Mouse (Mus musculus) lung, postnatal 0 days (tissue): ENCODE measurements around the gene Adcy5. TPM values are rescaled to one million over a fixed set of nuclear protein-coding genes. Genes with fewer than 3 reads are reported as not detected.

ENCODE experiments used
- ATAC-seq: fragments of 200-750 bp; cut with Nextera tagmentation; 2 replicates; pipeline ENCODE4 v1.8.0; 2017; ENCODE audit warnings: moderate library complexity
- DNase-seq: peaks from one replicate; pipeline ENCODE4 v3.0.0-alpha.2; 2016; ENCODE audit warnings: low spot score
- H3K27ac ChIP-seq: fragments of 300-500 bp; sonication (generic); 2 replicates; pipeline ENCODE4 v1.5.1; 2014; ENCODE audit warnings: antibody characterized with exemption, mild to moderate bottlenecking, low read length, mixed read lengths
- H3K27me3 ChIP-seq: fragments of 300-500 bp; sonication (generic); replicated peaks from 2 replicates; pipeline ENCODE4 v1.6.1; 2014; ENCODE audit warnings: low read length, mixed read lengths; ENCODE audit not compliant: insufficient read depth
- H3K36me3 ChIP-seq: fragments of 300-500 bp; sonication (generic); 2 replicates; pipeline ENCODE4 v1.6.1; 2014; ENCODE audit warnings: low read length, mixed read lengths; ENCODE audit not compliant: insufficient read depth
- H3K4me1 ChIP-seq: fragments of 300-500 bp; sonication (generic); 2 replicates; pipeline ENCODE4 v1.6.1; 2014; ENCODE audit warnings: antibody characterized with exemption, low read depth, low read length, mixed read lengths; ENCODE audit not compliant: insufficient read depth
- H3K4me2 ChIP-seq: fragments of 300-500 bp; sonication (generic); replicated peaks from 2 replicates; pipeline ENCODE4 v1.6.1; 2014; ENCODE audit warnings: low read depth, mild to moderate bottlenecking, low read length, moderate library complexity, mixed read lengths
- H3K4me3 ChIP-seq: fragments of 300-500 bp; sonication (generic); 2 replicates; pipeline ENCODE4 v1.5.1; 2014; ENCODE audit warnings: low read depth, low read length
- H3K9ac ChIP-seq: fragments of 300-500 bp; sonication (generic); replicated peaks from 2 replicates; pipeline ENCODE4 v1.6.1; 2014; ENCODE audit warnings: low read depth, mild to moderate bottlenecking
- H3K9me3 ChIP-seq: fragments of 300-500 bp; sonication (generic); 2 replicates; pipeline ENCODE4 v1.6.1; 2016; ENCODE audit warnings: low read length, mixed read lengths
- CTCF ChIP-seq: IDR thresholded peaks from 2 replicates; pipeline ENCODE4 v1.5.1; 2016; ENCODE audit warnings: antibody characterized with exemption, mild to moderate bottlenecking
- EP300 ChIP-seq: IDR thresholded peaks from 2 replicates; pipeline ENCODE4 v1.6.1; 2016; ENCODE audit warnings: antibody characterized with exemption, mild to moderate bottlenecking, control low read depth
- WGBS: fragments of 180-500 bp; shearing (Covaris S2); extraction: QIAGEN DNeasy Blood & Tissue Kit; methylation state at CpG from one replicate; pipeline ENCODE4 v1.1.7; 2014; 5-methylcytosine and 5-hydroxymethylcytosine counted together
- polyA plus RNA-seq: library from polyadenylated mRNA; unstranded; fragments of >200 nt; fragmentation: Nextera tagmentation; extraction: Ambion mirVana; gene quantifications from 2 replicates; pipeline ENCODE4 v1.2.1, GENCODE M21; 2015

The Adcy5 gene
- polyA plus RNA-seq, 1 experiment from 2014 or later: 0.48 TPM

GRCm38 (mm10) chr16:35154245-35154640, 434 bp upstream of the Adcy5 start:
- Histone ChIP-seq H3K4me1 (0 out of 2 replicates have a peak, but pooled peaks cover 6% of the 10 kb centered on the region), H3K27ac (no peak overlapping the region), H3K27me3 (peaks cover 39% of the 10 kb centered on the region), H3K36me3 (no peaks in the 10 kb centered on the region), H3K4me2 (peak overlapping the region; percentile 96), H3K4me3 (peak overlapping the region; percentile 54), H3K9ac (no peak overlapping the region), H3K9me3 (no peaks in the 10 kb centered on the region)
- 0% methylated on average over 28 of the region's 29 CpGs for WGBS
- DNase-seq (peak; percentile 26), ATAC-seq (peak; percentile 41)
- TF ChIP-seq CTCF: no peak
- TF ChIP-seq EP300: no peak

- WGBS: under 1% methylated on average over 72 of the region's 87 CpGs
- Histone ChIP-seq H3K27ac (no peak overlapping the region), H3K27me3 (peaks cover 39% of the 10 kb centered on the region), H3K9me3 (no peaks in the 10 kb centered on the region), H3K4me3 (peak overlapping the region; percentile 54), H3K4me2 (peak overlapping the region; percentile 96), H3K36me3 (no peaks in the 10 kb centered on the region), H3K9ac (no peak overlapping the region), H3K4me1 (0 out of 2 replicates have a peak, but pooled peaks cover 6% of the 10 kb centered on the region)
- DNase-seq (peak; percentile 53), ATAC-seq (peak; percentile 57)
- TF ChIP-seq EP300: no peak
- peak; percentile 60 for TF ChIP-seq CTCF
Observed at GRCm38 (mm10) chr16:35155391-35156305, 971 bp downstream of the Adcy5 start.

GRCm38 (mm10) chr16:35156306-35156695, 1.6 kb downstream of the Adcy5 start:
- no peaks in the 10 kb centered on the region for H3K9me3 ChIP-seq

GRCm38 (mm10) chr16:35156832-35157231, 2.2 kb downstream of the Adcy5 start:
- 0 out of 2 replicates have a peak, but pooled peaks cover 6% of the 10 kb centered on the region for H3K4me1 ChIP-seq
- no peak overlapping the region for H3K9ac ChIP-seq
- no peak overlapping the region for H3K27ac ChIP-seq
- TF ChIP-seq CTCF (no peak), EP300 (no peak)
- 76% methylated on average over 21 of the region's 21 CpGs for WGBS
- no peak overlapping the region; the same call in 1 of the 2 replicates for H3K4me2 ChIP-seq
- H3K9me3 ChIP-seq: no peaks in the 10 kb centered on the region
- H3K27me3 ChIP-seq: peaks cover 39% of the 10 kb centered on the region
- no peaks in the 10 kb centered on the region for H3K36me3 ChIP-seq
- peak overlapping the region; percentile 54; the same call in 1 of the 2 replicates for H3K4me3 ChIP-seq
- DNase-seq (no peak), ATAC-seq (no peak)

More at GRCm38 (mm10) chr16:35156306-35156695, 1.6 kb downstream of the Adcy5 start:
- Histone ChIP-seq H3K4me3 (peak overlapping the region; percentile 54), H3K27me3 (peaks cover 39% of the 10 kb centered on the region), H3K4me2 (peak overlapping the region; percentile 96), H3K36me3 (no peaks in the 10 kb centered on the region), H3K27ac (no peak overlapping the region), H3K4me1 (0 out of 2 replicates have a peak, but pooled peaks cover 6% of the 10 kb centered on the region), H3K9ac (no peak overlapping the region)
- WGBS: 6% methylated on average over 32 of the region's 48 CpGs
- DNase-seq (peak; percentile 69), ATAC-seq (peak; percentile 21)
- peak; percentile 69 for TF ChIP-seq CTCF
- TF ChIP-seq EP300: no peak

GRCm38 (mm10) chr16:35159532-35159931, 4.9 kb downstream of the Adcy5 start:
- Histone ChIP-seq H3K4me3 (no peak overlapping the region), H3K9ac (no peak overlapping the region), H3K4me2 (no peak overlapping the region), H3K27me3 (peaks cover 20% of the 10 kb centered on the region), H3K9me3 (no peaks in the 10 kb centered on the region), H3K27ac (no peak overlapping the region), H3K36me3 (no peaks in the 10 kb centered on the region), H3K4me1 (0 out of 2 replicates have a peak, but pooled peaks cover 6% of the 10 kb centered on the region)
- TF ChIP-seq CTCF: no peak
- no peak for TF ChIP-seq EP300
- 52% methylated on average over 8 of the region's 8 CpGs for WGBS
- DNase-seq (no peak), ATAC-seq (no peak)

GRCm38 (mm10) chr16:35159991-35160390, 5.3 kb downstream of the Adcy5 start:
- Histone ChIP-seq H3K36me3 (no peaks in the 10 kb centered on the region), H3K27ac (no peak overlapping the region), H3K4me2 (no peak overlapping the region), H3K4me3 (no peak overlapping the region), H3K27me3 (peaks cover 20% of the 10 kb centered on the region), H3K4me1 (0 out of 2 replicates have a peak, but pooled peaks cover 6% of the 10 kb centered on the region), H3K9ac (no peak overlapping the region), H3K9me3 (no peaks in the 10 kb centered on the region)
- no peak for ATAC-seq
- TF ChIP-seq CTCF: no peak
- 66% methylated on average over 4 of the region's 4 CpGs for WGBS
- DNase-seq: no peak
